Mouse (Mus musculus) myocyte (in vitro differentiated cells): ENCODE results near the gene Taf11. TPM values are rescaled to one million over a fixed set of nuclear protein-coding genes. Genes with fewer than 3 reads are reported as not detected.

Experiments
- H3K27me3 ChIP-seq: one replicate; pipeline ENCODE4 v1.6.1; 2011; ENCODE audit not compliant: control insufficient read depth, insufficient read depth, insufficient read length
- H3K36me3 ChIP-seq: one replicate; pipeline ENCODE4 v1.6.1; 2011; ENCODE audit not compliant: control insufficient read depth, insufficient read depth
- H3K4me2 ChIP-seq: one replicate; pipeline ENCODE4 v1.6.1; 2011; ENCODE audit warnings: low read depth, control low read depth
- H3K4me3 ChIP-seq: one replicate; pipeline ENCODE4 v1.5.1; 2011; ENCODE audit warnings: mild to moderate bottlenecking, control low read depth, moderate library complexity
- H3K79me2 ChIP-seq: one replicate; pipeline ENCODE4 v1.6.1; 2011; ENCODE audit not compliant: control insufficient read depth, insufficient read depth
- H3ac ChIP-seq: one replicate; pipeline ENCODE4 v1.6.1; 2011; ENCODE audit not compliant: control insufficient read depth, insufficient read length
- CEBPB ChIP-seq: IDR thresholded peaks from 2 replicates; pipeline ENCODE4 v1.6.1; 2011; ENCODE audit warnings: mild to moderate bottlenecking, moderate library complexity; ENCODE audit not compliant: poor library complexity, insufficient read depth, severe bottlenecking
- E2F4 ChIP-seq: IDR thresholded peaks from one replicate; pipeline ENCODE4 v1.6.1; 2011; ENCODE audit warnings: mild to moderate bottlenecking, control low read depth, moderate library complexity; ENCODE audit not compliant: insufficient read depth
- MAX ChIP-seq: IDR thresholded peaks from one replicate; pipeline ENCODE4 v1.6.1; 2011; ENCODE audit warnings: low read depth, mild to moderate bottlenecking, control low read depth
- MYOD1 ChIP-seq, 3 experiments: IDR thresholded peaks; one replicate each; pipeline ENCODE4 v1.6.1; 2011; ENCODE audit warnings: control low read depth in 2 of 3, low read depth in 2 of 3, mild to moderate bottlenecking in 2 of 3, moderate library complexity in 1 of 3; ENCODE audit not compliant: insufficient read length in 2 of 3, control insufficient read depth in 1 of 3
- MYOG ChIP-seq, 3 experiments: IDR thresholded peaks; one replicate each; pipeline ENCODE4 v1.6.1; 2011; ENCODE audit warnings: control low read depth in 2 of 3, low read depth in 2 of 3, mild to moderate bottlenecking in 2 of 3; ENCODE audit not compliant: insufficient read length in 2 of 3, control insufficient read depth in 1 of 3, insufficient read depth in 1 of 3
- POLR2A ChIP-seq: IDR thresholded peaks from one replicate; pipeline ENCODE4 v1.6.1; 2011; ENCODE audit warnings: low read depth, mild to moderate bottlenecking, control low read depth, moderate library complexity; ENCODE audit not compliant: insufficient read length
- POLR2AphosphoS2 ChIP-seq: IDR thresholded peaks from one replicate; pipeline ENCODE4 v1.6.1; 2011; ENCODE audit warnings: low read depth, control low read depth; ENCODE audit not compliant: insufficient read length
- REST ChIP-seq: IDR thresholded peaks from one replicate; pipeline ENCODE4 v1.6.1; 2011; ENCODE audit warnings: mild to moderate bottlenecking, control low read depth, moderate library complexity; ENCODE audit not compliant: insufficient read depth, insufficient read length
- SRF ChIP-seq: IDR thresholded peaks from one replicate; pipeline ENCODE4 v1.6.1; 2011; ENCODE audit warnings: low read depth; ENCODE audit not compliant: control insufficient read depth, insufficient read length
- TCF12 ChIP-seq: IDR thresholded peaks from one replicate; pipeline ENCODE4 v1.6.1; 2011; ENCODE audit warnings: mild to moderate bottlenecking, control low read depth; ENCODE audit not compliant: poor library complexity, insufficient read depth, severe bottlenecking
- TCF3 ChIP-seq: IDR thresholded peaks from one replicate; pipeline ENCODE4 v1.6.1; 2011; ENCODE audit warnings: low read depth, control low read depth; ENCODE audit not compliant: insufficient read length
- USF1 ChIP-seq: IDR thresholded peaks from one replicate; pipeline ENCODE4 v1.6.1; 2011; ENCODE audit warnings: low read depth, mild to moderate bottlenecking, control low read depth, moderate library complexity
- polyA plus RNA-seq: library from polyadenylated mRNA; unstranded; fragments of >200 nt; fragmentation: generic; extraction: Trizol; gene quantifications from one replicate; pipeline ENCODE4 v1.2.1, GENCODE M21; 2012; ENCODE audit warnings: missing spikeins

Taf11 gene
- polyA plus RNA-seq, 1 experiment = 28.9 TPM

GRCm38 (mm10) chr17:27857649-27858475 is 51.8 kb downstream of the Taf11 start:
- Histone ChIP-seq H3K4me2 (peak overlapping the region; percentile 88), H3K36me3 (no peaks in the 10 kb centered on the region), H3ac (peak overlapping the region; percentile 58), H3K4me3 (peak overlapping the region; percentile 59), H3K79me2 (peaks cover 50% of the 10 kb centered on the region), H3K27me3 (no peaks in the 10 kb centered on the region)
- no peak for TF ChIP-seq REST
- no peak for TF ChIP-seq CEBPB
- TF ChIP-seq USF1 = no peak
- TF ChIP-seq TCF12 = no peak
- TF ChIP-seq POLR2A = no peak
- no peak for TF ChIP-seq MYOD1 (IDR thresholded peaks at IDR 0.05; ENCODE audit: control insufficient read depth in 1 of 3, insufficient read length in 2 of 3, low read depth in 2 of 3)
- TF ChIP-seq POLR2AphosphoS2 = no peak
- TF ChIP-seq SRF = no peak
- no peak for TF ChIP-seq MAX
- TF ChIP-seq E2F4 = no peak
- no peak for TF ChIP-seq TCF3
- TF ChIP-seq MYOG (IDR thresholded peaks at IDR 0.05; ENCODE audit: control insufficient read depth in 1 of 3, insufficient read depth in 1 of 3, insufficient read length in 2 of 3, low read depth in 2 of 3) = no peak

GRCm38 (mm10) chr17:27856798-27857648 is 52.6 kb downstream of the Taf11 start:
- Histone ChIP-seq H3ac (peak overlapping the region; percentile 58), H3K27me3 (no peaks in the 10 kb centered on the region)
- TF ChIP-seq POLR2A (peak; percentile 44), CEBPB (peak; percentile 82), MYOG (IDR thresholded peaks at IDR 0.05; ENCODE audit: control insufficient read depth in 1 of 3, insufficient read depth in 1 of 3, insufficient read length in 2 of 3, low read depth in 2 of 3) (peak in 1 of 3 experiments; percentile 3), TCF12 (no peak)

GRCm38 (mm10) chr17:27856265-27856797 is 53.3 kb downstream of the Taf11 start, which contains the start of gene Uhrf1bp1:
Gene Uhrf1bp1, plus strand, starts transcription at chr17:27856441.
- Histone ChIP-seq H3K27me3 (no peaks in the 10 kb centered on the region), H3K79me2 (peaks cover 38% of the 10 kb centered on the region), H3K36me3 (peaks cover 4% of the 10 kb centered on the region), H3K4me3 (peak within 1 kb of the TSS; percentile 59), H3K4me2 (peak within 1 kb of the TSS; percentile 88), H3ac (peak within 1 kb of the TSS; percentile 58)
- TF ChIP-seq E2F4 (no peak), MYOG (IDR thresholded peaks at IDR 0.05; ENCODE audit: control insufficient read depth in 1 of 3, insufficient read depth in 1 of 3, insufficient read length in 2 of 3, low read depth in 2 of 3) (peak in 1 of 3 experiments; percentile 7), POLR2A (peak; percentile 89), POLR2AphosphoS2 (peak; percentile 94)

More at GRCm38 (mm10) chr17:27856798-27857648, 52.6 kb downstream of the Taf11 start:
- Histone ChIP-seq H3K4me2 (peak overlapping the region; percentile 88), H3K36me3 (peaks cover 4% of the 10 kb centered on the region), H3K79me2 (peaks cover 42% of the 10 kb centered on the region), H3K4me3 (peak overlapping the region; percentile 59)

Other genes with a start within 250 kb of the Taf11 start
- 0.05 TPM for gene Spdef, start 180.9 kb downstream of the Taf11 start, polyA plus RNA-seq
- gene D17Wsu92e, start 89.2 kb downstream of the Taf11 start, polyA plus RNA-seq = 79.4 TPM
- gene Snrpc, start 71.7 kb downstream of the Taf11 start, polyA plus RNA-seq = 251 TPM
- gene Uhrf1bp1, start 53.4 kb downstream of the Taf11 start, polyA plus RNA-seq = 16.4 TPM
- gene Anks1, start 538 bp downstream of the Taf11 start, polyA plus RNA-seq = 10.0 TPM
- not detected for gene Tcp11, start 170.8 kb upstream of the Taf11 start, polyA plus RNA-seq
- gene Scube3, start 232.3 kb upstream of the Taf11 start, polyA plus RNA-seq = 0.02 TPM